Mouse (Mus musculus) inflammation-experienced regulatory T-cells (primary cell): Measurements from ENCODE around the gene Scgb2b12. TPM values are rescaled to one million over a fixed set of nuclear protein-coding genes. Genes with fewer than 3 reads are reported as not detected.

Source experiments
- polyA plus RNA-seq, 2 experiments: library from polyadenylated mRNA; unstranded; fragments of 100-300 nt; shearing (Covaris generic); gene quantifications; one replicate each; pipeline ENCODE4 v1.2.1; 2017

Gene Scgb2b12
- polyA plus RNA-seq: not detected

DNA sequence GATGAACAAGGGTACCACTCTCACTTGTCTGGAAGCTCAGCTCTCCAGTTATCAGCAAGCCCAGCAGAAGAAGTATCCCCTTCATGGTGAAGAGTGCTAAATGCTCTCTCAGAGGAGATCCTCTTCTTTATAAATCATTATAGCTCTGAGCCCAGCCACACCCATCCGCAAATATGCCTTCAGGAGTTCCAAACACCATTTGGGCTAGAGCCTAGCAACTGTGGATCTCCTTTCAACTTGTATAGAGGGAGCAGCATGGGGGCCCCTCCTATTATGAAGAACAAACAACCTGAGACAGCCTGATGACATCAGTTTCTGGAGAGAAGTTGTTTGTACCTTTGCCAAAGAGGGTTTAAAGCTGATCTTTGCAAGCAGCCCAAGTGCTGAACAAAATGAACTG lies at the start of gene Scgb2b12:
Gene Scgb2b12 (minus strand): TSS at position 101 of the 400 bp plus-strand sequence.

DNA sequence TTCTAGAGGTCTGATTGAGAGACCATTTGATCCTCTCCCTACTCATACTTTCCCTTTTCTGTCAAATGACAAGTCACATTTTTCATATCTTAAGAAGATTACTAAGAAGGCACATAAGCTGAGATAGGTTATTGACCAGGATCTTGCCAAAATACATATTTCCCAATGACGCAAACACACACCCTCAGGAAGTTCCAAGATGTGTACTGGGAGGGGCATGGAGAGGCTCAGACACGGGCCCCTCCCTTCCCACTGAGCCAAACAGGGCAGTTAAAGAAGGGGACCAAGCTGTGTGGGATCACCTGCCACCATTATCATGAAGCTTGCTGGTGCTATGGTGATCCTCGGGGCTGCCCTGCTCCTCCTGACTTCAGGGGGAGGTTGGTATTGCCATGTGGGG lies 6.8 kb upstream of the Scgb2b12 start, which contains the start of gene Scgb1b12:
Gene Scgb1b12 (plus strand): TSS at position 301 of the 400 bp plus-strand sequence.

Other genes with a start within 250 kb of the Scgb2b12 start
- not detected for gene Scgb1b10, start 226.4 kb downstream of the Scgb2b12 start, polyA plus RNA-seq
- not detected for gene Scgb2b11, start 116.1 kb downstream of the Scgb2b12 start, polyA plus RNA-seq
- not detected for gene Scgb1b11, start 104.4 kb downstream of the Scgb2b12 start, polyA plus RNA-seq
- not detected for gene Scgb1b12, start 6.9 kb upstream of the Scgb2b12 start, polyA plus RNA-seq
- gene Scgb1b29, start 114.3 kb upstream of the Scgb2b12 start, polyA plus RNA-seq: not detected